Mouse (Mus musculus): Measurements from ENCODE around the gene Hormad2. TPM values are rescaled to one million over a fixed set of nuclear protein-coding genes. Genes with fewer than 3 reads are reported as not detected.
A peak's percentile ranks its signal among the peaks of the same experiment; 100 is the strongest.

Gene Hormad2
- 0.04 and 0.07 TPM in 2 replicates for polyA plus RNA-seq (2012; rRNA removed)

DNA sequence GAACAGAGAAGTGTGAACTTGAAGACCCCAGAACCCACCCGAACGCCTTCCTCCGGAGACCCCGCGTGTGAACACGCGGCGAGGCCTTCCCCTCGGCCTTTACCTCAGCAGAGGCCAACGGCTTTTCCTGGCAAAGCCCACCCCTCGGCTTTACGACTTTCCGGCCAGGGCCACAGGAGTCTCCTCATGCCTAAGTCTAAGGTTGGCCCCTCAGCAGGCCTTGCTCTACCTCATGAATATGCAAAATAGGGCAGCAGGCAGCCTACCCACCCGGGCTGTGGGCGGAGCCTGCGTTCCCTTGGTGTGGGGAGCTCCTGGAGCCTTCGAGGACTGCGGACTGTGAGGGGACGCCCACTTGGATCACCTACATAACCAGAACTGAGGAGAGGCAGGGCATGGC is at the start of gene Hormad2:
Gene Hormad2 (minus strand): TSS at position 128 of the 400 bp plus-strand sequence.
- no peak for DNase-seq (ENCODE audit: low spot score)

DNA sequence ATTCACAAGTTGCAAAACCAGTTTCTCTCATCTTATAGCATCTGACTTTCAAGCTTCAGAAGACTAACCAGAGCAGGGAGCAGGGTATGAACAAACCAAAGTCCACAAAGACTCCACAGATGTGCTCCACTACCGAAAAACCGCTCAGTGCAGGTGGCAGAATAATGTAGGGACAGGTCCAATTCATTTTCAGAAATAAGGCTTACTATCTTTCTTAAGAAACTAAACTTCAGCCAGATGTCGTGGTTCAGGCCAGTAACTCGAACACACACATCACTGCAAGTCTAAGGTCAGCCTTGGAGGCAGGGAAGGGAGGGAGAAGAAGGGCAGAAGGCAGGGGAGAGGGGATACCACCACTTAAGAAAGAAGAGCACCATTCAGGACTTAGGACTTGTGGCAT is 48.3 kb upstream of the Hormad2 start:
- DNase-seq (ENCODE audit: low spot score) = no peak

DNA sequence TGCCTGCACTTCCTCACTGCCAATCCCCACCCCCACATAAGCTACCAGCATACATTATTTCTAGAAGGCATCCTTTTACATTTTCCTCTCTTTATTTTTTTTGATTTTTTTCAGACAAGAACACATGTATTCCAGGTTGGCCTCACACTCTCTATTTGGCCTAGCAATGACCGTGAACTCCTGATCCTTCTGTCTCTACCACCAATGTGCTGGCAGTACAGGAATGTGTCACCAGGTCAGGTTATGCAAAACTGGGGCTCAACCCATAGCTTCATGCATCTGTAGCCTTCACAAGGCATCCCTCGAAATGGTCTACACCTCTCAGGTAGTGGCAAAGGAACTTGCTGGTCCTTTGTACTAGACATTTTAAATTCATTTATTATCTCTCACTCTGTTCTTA is 47.9 kb upstream of the Hormad2 start:
- no peak for DNase-seq (ENCODE audit: low spot score)

DNA sequence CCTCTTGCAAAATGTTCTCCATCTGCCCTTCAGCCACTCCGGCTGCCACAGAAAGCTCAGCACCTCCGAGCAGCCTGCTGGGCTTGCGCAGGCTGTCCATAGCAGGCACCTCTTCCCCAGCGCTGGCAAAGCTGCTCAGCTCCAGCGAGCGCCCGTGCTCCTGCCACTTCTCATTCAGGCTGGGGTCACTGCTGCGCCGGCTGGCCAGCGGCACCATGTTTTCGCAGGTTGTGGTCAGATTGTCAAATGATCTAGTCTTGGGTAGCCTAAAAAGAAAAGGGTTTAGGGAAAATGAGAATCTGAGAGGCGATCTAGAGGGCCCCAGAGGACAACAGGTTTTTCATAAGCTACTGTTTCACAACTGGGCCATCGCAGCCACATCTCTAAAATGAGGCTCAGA is 47.5 kb upstream of the Hormad2 start:
- DNase-seq (ENCODE audit: low spot score) = no peak

DNA sequence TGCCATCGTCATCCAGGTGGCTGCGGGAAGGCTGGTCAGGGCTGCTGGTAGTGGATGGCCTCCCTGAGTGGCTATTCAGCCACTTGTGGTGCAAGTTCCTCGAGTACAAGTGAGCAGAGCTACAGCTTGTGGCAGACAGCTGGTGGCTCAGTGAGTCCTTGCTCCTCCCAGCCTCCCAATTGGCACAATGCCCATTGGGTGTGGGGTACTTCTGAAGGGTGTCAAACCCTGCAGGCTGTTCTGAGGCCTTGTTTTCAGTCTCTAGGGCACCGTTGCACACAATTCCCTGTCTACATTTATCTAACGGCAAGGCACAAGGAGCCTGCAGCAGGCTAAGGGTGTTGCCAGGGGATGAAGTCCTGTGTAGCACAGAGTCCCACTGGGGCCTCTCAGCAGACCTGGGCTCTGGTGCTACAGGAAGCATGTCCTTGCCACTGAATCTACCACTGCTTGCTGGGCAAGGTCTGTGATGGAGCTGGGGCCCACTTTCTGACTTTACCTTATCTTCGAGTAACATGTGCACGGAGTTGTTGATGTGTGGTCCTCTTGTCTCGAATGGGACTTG is 46.6 kb upstream of the Hormad2 start:
- no peak for DNase-seq (ENCODE audit: low spot score)

DNA sequence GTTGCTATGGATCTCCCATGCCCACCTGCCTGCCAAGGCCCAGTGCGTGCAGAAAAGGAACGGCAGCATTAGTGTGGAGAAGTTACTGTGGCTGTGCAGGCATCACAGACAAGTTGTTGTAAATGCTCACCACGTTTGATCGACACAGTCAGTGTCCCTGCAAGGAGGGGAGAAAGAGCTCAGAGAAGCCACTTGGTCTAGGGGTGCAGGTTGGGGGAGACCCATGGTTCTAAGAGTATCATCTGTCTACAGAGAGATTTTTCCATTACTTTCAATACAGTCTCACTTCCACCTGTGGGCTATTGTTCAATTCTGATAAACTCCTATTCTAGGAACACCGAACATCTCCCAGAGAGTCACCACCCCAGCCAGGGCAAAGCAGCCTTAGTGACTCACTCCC is 43.6 kb upstream of the Hormad2 start:
- no peak for DNase-seq (ENCODE audit: low spot score)

DNA sequence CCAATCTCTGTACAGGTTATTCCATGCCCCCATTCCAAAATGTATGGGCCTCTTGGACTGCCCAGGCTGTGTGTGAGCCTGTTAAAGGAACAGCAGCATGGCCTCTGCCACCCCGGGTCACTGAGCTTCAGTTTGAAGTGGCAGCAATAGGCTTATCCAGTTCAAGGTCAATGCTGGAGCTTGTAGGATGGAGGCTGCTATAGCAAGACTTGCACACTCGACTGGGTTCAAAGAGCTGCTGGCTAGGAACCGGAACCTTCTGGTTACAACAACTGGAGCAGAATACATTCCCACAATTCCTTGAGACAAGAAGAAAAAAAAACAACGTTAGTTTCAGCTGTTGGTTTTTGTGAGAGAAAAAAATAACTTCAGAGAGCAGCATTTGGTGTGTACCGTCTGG is 41.7 kb upstream of the Hormad2 start:
- no peak for DNase-seq (ENCODE audit: low spot score)

DNA sequence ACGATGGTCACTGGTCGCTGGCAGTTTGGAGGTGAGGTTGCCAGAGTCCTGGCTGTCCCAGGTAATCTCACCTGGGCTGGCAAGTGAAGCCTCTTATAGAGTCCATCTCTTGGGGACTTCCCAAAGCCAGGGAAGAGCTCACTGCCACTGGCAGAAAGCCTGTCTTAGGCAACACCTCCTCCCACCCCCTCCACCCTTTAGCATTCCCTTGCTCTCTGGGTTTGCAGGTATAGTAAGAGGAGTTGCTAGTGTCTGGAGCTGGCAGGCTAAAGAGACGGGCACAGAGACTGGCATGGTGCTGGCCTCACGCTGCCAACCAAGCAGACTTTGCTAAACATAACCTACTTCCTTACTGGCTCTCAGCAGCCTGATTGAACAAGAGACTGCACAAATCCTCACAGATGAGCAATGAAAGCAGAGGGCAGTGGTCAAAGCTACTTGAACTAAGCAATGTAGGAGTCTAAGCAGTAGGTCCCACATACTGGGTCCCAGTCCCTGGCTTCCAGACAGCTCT is 35.3 kb upstream of the Hormad2 start:
- no peak for DNase-seq (ENCODE audit: low spot score)

DNA sequence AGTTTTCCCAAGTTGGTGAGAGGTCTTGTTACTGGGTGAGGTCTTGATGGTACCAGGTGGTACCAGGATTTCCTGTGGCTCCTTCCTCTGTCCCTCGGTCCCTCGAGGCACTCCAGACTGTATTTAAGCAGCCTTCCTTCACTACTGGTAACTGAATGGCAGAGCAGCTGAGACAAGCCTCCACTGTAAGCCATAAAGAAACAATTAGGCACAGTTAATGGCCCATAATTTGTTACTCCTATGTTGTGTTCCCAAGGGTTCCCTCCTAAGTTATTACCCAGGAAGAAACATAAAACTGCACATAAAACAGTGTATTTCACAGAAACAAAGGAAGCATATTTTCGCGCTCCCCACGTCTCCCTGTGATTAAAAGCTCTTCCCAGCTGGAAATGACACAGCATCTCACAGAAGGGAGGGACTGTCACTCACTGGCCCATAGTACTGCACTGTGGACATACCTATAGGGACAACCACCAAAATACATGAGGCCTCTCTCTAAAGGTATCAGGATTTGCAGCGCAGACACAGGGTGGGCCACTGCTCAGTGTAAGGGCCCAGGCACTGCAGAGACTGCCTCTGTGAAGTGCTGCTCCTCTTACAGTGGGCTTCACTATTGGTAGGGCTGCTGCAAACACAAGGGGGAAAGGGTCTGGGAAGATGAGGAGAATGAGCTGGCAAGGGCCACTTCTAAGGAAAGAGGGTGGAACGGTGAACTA is 31.7 kb upstream of the Hormad2 start:
- DNase-seq (ENCODE audit: low spot score) = no peak

DNA sequence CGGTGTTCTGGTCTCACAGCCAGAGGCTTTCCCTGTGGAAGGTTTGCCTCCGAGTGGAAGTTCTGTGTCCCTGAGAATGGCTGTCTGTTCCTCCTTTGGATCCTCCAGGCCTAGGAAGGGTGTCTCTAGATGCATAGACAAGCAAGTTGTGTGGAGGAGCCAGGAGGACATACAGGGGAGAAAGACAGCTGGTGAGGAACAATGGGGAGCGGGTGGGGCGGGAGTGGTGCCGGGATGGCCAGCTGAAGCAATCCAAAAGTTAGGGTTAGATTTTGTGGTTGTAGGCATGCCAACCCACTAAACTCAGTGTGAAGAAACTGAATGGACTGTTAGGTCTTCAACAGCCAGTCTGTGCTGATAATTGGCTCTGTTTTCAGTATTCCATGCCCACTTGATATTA is 30.8 kb upstream of the Hormad2 start:
- DNase-seq (ENCODE audit: low spot score) = no peak

DNA sequence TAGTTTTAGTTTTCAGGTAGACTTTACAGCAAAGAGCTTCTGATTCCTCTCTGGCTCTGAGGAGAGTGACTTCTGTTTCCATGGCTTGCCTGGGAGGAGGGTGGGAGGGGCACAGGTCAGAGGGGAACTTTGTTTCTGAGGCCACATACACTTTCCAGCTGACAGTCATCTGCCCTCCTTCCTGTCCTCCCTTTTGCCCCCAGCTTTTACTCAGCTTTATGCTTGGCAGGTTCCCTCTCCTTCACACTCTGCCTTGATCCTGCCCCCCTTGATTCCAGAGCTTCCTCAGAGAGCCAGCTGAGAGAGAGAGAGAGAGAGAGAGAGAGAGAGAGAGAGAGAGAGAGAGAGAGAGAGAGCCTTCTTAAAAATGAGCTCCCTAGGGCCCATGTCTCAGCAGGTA is 30.3 kb upstream of the Hormad2 start:
- no peak for DNase-seq (ENCODE audit: low spot score)

DNA sequence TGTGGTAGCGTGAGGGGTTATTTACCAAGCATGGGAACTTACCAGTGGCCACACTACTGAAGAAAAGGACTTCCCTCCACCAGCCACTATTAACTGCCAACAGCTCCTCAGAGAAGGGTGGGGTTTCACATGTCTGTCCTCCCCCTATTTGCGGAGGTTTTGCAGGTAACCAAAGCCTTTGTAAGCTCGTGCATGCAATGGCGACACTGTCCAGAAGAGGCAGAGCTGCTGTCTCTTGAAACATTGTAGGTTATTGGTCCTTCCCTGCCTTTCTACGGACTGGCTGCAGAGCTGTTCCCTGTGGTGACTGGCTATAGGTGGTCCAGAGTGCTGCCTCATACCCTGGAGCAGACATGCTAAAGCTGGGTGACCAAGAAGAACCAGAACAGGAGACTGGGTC is 28.2 kb upstream of the Hormad2 start:
- DNase-seq (ENCODE audit: low spot score) = no peak

DNA sequence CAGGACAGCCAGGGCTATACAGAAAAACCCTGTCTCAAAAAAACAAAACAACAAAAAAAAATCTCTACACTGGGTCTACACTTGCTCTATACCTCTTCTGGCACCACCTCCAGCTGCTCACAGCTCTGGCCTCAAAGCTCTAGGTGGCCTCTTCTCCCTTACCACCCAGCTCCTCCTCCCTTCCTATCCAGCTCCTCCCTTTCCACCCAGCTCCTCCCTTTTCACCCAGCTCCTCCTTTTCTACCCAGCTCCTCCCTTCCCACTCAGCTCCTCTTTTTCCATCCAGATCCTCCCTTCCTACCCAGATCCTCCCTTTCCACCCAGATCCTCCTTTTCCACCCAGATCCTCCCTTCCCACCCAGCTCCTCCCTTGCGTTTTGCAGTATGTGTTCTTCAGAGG is 26.5 kb upstream of the Hormad2 start:
- DNase-seq (ENCODE audit: low spot score) = no peak

DNA sequence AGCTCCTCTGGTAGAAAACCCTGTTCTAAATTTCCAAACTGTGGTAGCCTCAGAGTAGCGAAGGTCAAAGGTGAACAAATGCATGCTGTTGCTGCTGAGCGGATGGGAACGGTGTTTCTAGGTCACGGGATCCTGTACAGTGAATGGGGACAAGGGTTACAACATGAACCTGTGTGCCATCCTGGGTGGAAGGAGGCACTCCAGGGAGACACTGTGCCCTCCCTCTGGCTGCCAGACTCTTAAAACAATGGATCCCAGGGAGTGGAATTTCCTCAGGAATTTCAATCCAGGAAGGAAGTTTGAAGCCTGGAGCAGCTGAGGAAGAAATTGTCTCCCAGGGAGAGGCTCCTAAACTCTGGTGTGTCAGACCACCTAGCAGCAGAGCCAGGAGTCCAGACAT is 25.3 kb upstream of the Hormad2 start:
- no peak for DNase-seq (ENCODE audit: low spot score)

DNA sequence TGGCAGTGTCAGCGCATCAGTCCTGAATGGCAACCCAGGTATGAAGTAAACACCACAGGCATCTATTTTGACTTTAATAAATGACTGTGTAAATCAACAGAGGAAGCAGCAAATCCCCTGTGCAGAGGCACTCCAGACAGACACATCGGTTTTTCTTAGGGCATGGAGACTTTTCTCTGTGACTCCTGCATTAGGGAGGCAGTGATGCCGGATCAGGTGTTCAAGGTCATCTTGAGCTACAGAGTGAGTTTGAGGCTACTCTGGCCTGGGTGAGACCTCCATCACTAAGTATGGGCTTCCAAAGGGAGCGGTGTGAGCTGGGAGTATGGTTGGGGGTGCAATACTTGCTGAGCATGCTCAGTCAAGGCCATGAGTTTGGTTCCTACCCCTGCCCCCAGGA is 23.7 kb upstream of the Hormad2 start:
- no peak for DNase-seq (ENCODE audit: low spot score)

DNA sequence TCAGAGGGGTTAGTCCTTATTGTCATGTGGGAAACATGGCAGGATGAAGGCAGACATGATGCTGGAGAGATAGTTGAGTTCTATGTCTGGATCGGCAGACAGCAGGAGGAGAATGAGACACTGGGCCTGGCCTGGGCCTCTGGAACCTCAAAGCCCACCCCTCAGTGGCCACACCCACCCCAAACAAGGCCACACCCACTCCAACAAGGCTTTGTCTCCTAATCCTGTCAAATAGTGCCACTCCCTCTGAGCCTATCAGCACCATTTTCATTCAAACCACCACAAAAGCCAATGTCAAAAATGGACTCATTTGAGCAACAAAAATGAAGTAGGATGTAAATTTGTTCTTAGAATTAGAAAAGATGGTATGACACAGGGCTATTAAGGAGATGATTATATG is 23.3 kb upstream of the Hormad2 start:
- no peak for DNase-seq (ENCODE audit: low spot score)

DNA sequence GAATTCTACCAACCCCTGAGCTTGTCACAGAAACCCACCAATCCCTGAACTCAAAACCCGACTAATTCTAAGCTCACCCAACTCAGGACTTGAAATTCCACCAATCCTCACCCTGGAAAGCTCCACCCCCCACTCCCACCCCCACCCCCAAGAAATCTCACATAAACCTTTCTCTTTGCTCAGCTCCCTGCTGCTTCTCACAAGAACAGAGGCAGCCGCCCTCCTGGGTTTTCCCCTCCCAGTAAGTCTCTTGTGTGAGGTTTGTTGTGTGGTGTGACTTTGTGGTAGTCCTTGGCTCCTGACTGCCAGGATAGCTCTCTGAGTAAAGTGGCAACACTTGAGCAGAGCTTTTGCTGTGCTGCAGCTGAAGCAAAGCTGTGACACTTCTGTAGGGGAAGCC is 22.0 kb upstream of the Hormad2 start:
- no peak for DNase-seq (ENCODE audit: low spot score)

DNA sequence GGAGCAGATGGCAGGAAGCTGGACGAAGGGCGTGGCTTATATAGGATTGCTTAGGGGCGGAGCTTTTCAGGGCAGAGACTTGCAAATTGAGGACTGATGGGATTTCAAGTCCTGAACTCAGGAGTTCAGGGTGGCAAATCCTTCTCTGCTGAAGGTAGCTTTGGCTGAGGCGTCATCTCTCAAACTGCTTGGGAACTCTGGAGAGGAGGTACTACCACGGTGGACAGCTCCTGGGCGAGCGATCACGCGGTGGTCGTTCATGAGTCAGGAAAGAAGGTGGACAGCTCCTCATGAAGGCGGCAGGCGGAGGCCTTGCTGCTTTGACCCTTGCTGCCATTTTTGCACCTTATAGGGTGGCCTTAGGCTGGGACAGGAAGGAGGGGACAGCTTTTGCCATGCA is 20.2 kb upstream of the Hormad2 start:
- DNase-seq (ENCODE audit: low spot score) = no peak

DNA sequence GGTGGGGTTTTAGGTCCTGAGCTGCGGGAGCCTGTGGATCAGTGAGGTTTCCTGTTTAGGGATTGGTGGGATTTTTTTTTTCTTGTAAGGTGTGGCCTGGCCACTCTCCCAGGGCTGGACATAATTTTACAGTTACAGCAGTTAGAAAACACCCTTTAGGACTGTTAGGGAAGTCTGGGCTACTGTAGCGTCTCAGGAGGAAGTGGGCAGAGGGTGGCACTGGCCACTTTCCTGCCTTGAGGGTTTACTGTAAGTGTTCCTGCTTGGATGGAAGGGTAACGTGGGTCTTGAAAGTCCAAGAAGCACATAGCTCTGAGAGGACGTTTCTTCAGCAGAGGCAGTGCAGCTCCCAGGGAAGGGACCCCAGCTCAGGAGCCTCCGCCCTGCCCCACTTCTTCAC is 19.7 kb upstream of the Hormad2 start:
- DNase-seq (ENCODE audit: low spot score) = no peak

DNA sequence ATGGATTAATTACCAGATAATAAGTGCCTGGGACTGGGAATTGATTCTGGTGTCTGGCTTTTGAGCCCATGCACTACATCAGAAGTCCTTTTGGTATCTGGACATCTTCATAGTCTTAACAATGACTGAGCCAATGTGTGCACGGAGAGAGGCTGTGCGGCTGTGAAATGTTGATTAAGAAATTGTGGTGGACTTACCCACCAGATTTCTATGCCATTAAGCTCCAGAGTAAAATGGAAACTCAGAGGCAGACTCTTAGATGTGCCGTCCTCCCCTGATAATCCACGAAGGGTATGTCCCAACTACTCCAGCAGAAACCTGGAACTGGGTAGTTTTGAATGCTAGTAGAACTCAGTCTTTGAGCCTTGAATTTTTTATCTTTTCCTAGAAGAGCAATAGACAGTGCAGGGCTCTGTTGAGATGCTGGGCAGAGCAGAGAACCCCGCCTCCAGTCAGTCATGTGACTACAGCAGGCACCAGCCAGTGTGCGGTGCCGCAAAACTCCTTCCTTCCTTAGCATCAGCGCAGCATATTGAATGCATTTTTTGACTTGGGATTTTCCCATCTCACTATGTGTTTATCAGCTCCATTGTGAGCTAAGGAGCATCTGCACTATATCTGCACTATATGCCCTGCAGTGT is 14.1 kb upstream of the Hormad2 start:
- DNase-seq (ENCODE audit: low spot score) = no peak

DNA sequence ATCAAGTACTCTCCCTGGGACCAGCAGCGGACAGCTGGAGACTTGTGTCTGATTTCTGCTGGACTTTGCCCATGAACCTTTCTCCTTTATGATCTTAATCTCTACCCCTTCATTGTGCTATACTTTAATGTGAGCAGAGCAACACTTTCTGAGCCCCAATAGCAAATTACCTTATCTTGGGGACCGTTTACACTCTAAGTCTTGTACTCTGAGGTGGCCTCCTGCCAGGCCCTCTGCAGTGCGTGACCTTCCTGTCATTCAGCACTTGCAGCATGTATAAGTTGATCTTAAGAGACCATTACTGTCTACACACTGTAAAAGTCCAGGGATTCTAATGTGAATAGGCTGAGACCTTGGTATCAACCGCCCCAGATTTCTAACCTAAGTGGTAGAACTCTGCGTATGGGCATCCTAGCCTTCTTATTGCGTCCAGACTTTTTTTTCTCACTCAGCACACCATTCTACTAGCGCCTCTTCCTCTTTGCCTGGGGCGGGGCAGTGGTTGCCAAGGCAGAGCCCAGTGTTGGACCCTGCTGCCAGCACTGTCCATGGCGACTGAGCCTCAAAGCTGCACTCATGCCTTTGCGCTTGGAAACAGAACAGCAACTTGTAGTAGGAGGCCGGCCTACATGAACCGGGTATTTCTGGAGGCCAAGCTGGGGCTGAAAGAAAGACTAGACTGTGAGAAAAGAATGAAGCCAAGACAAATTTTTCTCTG is 11.7 kb upstream of the Hormad2 start:
- no peak for DNase-seq (ENCODE audit: low spot score)

DNA sequence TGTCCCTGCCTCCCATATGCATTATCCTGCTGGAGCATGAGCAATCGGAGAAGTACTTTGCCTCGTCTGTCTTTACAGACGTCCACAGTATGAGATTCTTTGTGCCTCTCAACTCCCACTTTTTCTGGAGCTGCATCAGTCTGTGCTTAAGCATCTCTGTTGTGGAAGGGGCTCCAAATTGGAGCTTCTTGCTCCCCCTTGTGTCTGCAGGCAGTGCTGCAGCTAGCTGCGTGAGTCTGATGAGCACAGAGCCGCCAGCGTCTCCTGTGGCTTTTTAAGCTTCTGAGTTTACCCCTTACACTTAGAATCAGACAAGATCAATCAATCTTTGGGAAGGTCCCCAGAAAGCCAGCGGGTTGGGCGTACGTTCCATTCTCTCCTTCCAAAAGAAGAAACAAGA is 10.2 kb upstream of the Hormad2 start:
- peak; percentile 26 for DNase-seq (ENCODE audit: low spot score)
